21 mouse cellular contexts compared by ENCODE assay signal in genomic region chr6:90474361-90474750, GRCm38 (mm10). TPM values are rescaled to one million over a fixed set of nuclear protein-coding genes. Genes with fewer than 3 reads are reported as not detected.
"Had no signal": no experiment of that assay in that cellular context is flagged by ENCODE, and none has a peak within 500 bp of the region (broad histone marks: within the 10 kb centered on the region; RNA-seq: fewer than 3 reads in every experiment).

No protein-coding gene starts in this region.

- H3K9me3 ChIP-seq: heart, embryonic 13.5 days; heart, embryonic 15.5 days; hindbrain, embryonic 13.5 days; hindbrain, embryonic 15.5 days; limb, embryonic 13.5 days; limb, embryonic 15.5 days had no signal

- H3K9ac ChIP-seq: heart, embryonic 13.5 days; heart, embryonic 15.5 days; hindbrain, embryonic 13.5 days; hindbrain, embryonic 15.5 days; limb, embryonic 13.5 days; limb, embryonic 15.5 days; liver, embryonic 14.5 days had no signal

- H3K36me3 ChIP-seq: hindbrain, embryonic 15.5 days; limb, embryonic 13.5 days; limb, embryonic 15.5 days had no signal

- ATAC-seq: hindbrain, postnatal 0 days; intestine, embryonic 16.5 days had no signal

- H3K27me3 ChIP-seq: heart, embryonic 13.5 days; heart, embryonic 15.5 days; hindbrain, embryonic 13.5 days; hindbrain, embryonic 15.5 days; limb, embryonic 13.5 days; limb, embryonic 15.5 days had no signal

- H3K4me3 ChIP-seq: heart, embryonic 13.5 days; heart, embryonic 15.5 days; hindbrain, embryonic 13.5 days; hindbrain, embryonic 15.5 days; limb, embryonic 13.5 days; limb, embryonic 15.5 days had no signal

- DNase-seq: gastrocnemius, postnatal 10 days; gastrocnemius, postnatal 25 days; heart, postnatal 14 days; heart, postnatal 36 days; kidney, adult 11 months; kidney, adult 8-10 months; kidney, postnatal 10 days; layer of hippocampus, adult 9-11 months; layer of hippocampus, postnatal 36 days; left cerebral cortex, postnatal 4 days had no signal

- H3K27ac ChIP-seq: heart, embryonic 13.5 days; heart, embryonic 15.5 days; hindbrain, embryonic 13.5 days; hindbrain, embryonic 15.5 days; hindbrain, postnatal 0 days; limb, embryonic 13.5 days; limb, embryonic 15.5 days; liver, embryonic 14.5 days had no signal

RNA-seq across cellular contexts. Expression of gene Klf15, which starts 12.0 kb away (rescaled TPM):
- total RNA-seq: hematopoietic stem cell, adult 5-6 weeks had no signal

RNA-seq across cellular contexts. Expression of gene Cfap100, which starts 45.8 kb away (rescaled TPM):
- total RNA-seq: hematopoietic stem cell, adult 5-6 weeks had no signal
- polyA plus RNA-seq: heart, embryonic 11.5 days had no signal
